Mouse (Mus musculus) stomach, postnatal 0 days (tissue): ENCODE data around the gene Cic.
A peak's percentile ranks its signal among the peaks of the same experiment; 100 is the strongest.

Experiments used
- CTCF ChIP-seq: IDR thresholded peaks from 2 replicates; pipeline ENCODE4 v1.5.1; 2016; ENCODE audit warnings: antibody characterized with exemption, low read depth, mild to moderate bottlenecking, moderate library complexity
- EP300 ChIP-seq: optimal IDR thresholded peaks from 2 replicates; pipeline ENCODE3; 2016; ENCODE audit warnings: antibody characterized with exemption

DNA sequence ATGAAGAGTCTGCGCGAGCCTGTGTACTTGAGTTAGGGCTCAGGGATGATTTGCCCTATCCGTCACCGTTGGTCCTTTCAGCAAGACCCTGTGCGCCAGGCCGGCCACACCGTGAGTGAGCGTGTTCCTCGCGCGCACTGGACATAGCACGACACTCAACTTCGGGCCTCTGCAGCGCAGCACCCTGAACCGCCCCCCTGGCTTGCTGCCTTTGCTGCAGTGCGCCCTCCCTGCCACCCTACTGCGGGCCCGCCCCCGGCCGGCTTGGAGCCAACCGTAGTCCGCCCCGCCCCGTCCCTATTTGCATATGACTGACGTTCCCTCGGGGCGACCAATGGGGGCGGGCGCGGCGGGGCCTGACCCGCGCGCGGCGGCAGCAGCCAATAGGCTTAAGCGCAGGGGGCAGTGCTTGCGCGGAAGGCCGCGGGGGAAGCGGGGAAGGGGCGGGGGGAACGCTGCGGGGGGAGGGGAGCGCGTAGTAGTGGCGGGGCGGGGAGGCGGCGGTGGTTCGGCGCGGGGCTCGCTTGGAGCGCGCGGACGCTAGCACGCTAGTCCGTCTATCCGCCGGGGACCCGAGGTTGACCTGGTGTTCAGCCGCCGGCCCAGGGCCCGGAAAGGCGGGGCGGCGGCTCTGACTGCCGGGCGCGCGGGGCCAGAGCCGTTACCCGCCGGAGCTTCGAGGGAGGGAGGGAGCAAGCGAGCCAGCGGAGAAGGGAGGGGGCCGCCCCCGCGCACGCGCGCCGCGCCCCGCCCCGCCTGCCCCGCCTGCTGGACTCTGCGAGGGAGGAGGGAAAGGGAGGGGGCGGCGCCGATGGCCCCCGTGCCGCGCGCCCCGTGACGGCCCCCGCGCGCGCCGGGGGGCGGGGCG lies 14.5 kb downstream of the Cic start:
- TF ChIP-seq CTCF (peak; percentile 21), EP300 (no peak)
